Mouse (Mus musculus) small intestine, adult 2 months (tissue): Measurements from ENCODE around the gene Capn2.

Experiments used
- CTCF ChIP-seq: fragments of 200-500 bp; IDR thresholded peaks from 2 replicates; pipeline ENCODE4 v1.5.1; 2012; ENCODE audit warnings: low read depth, mild to moderate bottlenecking, control low read depth, inconsistent platforms, low read length, moderate library complexity, mixed read lengths; ENCODE audit not compliant: insufficient replicate concordance, insufficient read length; ENCODE audit errors: extremely low read depth
- POLR2A ChIP-seq: fragments of 200-500 bp; IDR thresholded peaks from 2 replicates; pipeline ENCODE4 v1.6.1; 2012; ENCODE audit warnings: low read depth, mild to moderate bottlenecking, control low read depth, inconsistent platforms, low read length, moderate library complexity

- TF ChIP-seq CTCF = no peak
- TF ChIP-seq POLR2A = no peak
Measured at GRCm38 (mm10) chr1:182501815-182502405, 15.5 kb downstream of the Capn2 start.
